Mouse (Mus musculus): ENCODE results near the gene Npy4r.

The Npy4r gene

DNA sequence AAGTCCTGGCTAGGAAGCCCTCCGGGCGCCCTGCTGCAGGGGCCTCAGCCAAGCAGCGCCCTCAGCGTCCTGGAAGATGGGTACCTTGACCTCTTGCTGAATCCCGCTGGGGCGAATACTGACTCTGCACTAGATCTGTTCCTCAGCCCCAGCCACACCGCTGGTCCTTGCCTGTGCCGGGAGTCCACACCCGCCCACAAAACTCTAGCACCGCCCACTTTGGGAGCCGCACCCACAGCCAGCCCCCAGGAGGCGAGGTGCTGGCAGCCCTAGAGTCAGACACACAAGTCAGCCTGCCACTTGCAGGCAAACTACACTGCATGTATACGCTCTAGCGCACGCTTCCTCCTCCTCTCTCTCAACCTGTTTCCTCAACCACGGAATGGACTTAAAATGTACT, at the start of gene Npy4r:
Npy4r (minus strand) TSS at position 148 of the 400 bp plus-strand sequence.
- no peak for DNase-seq

DNA sequence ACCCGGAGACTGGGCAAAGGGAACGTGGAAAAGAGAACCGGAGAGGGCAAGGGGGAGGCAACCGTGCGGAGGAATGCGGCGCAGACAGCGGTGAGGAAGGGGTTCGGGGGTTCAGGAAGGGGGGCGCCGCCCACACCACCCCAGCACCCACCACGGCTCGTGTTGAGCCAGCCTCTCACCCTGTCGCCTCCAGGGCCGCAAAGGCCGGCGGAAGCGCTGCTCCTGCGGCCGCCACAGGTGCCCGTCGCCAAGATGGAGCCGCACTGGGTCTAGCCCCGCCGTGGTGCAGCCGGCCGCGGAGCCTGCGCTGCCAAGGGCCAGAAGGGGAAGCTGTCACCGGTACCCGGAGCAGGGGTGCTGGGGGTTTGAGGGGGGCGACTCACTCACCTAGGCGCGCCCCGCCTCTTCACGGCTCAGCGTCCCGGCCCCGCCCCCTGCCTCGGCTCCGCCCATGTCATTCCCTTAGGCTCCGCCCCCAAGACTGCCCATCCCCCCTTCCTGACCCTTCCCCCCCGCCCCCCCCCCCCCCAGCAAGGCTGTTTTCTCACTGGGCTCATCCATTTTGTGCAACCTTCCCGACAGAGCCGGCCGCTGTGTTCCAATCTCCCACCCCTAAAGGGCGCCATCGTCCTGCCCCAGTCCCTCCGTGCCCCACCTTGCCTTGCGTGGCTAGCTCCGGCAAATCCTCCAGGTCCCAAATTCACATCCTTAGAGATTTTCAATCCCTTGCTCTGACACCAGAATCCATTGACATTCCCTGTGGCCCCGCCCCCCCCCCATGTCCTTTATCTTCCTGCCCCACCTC, 49.1 kb upstream of the Npy4r start, which contains the start of gene Gprin2:
Gprin2 (minus strand) TSS at position 423 of the 805 bp plus-strand sequence.
- peak; percentile 66 to 80 for DNase-seq

DNA sequence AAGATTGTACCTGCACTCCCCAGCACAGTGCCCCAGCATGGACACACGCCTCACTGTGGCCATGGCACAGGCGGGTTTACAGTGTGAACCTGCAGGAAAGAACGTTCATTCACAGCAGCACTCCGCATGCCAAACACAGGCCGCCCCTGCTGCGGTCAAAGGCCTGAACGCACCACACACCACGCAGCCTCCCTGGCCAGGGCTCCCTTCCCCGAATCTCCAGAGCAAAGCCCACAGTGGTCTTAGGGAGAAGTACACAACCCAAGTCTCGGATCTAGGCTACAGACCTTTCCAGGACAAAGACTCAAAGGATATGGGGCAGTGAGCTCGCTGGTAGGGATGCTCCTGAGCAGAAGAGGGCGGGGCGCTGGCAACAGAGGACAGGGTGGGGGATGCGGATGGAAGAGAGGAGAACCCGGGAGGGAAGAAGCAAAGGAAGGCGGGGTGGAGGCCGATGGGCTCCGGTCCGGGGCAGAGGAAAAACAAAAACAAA, 48.5 kb upstream of the Npy4r start:
- DNase-seq = peak; percentile 61 to 74

DNA sequence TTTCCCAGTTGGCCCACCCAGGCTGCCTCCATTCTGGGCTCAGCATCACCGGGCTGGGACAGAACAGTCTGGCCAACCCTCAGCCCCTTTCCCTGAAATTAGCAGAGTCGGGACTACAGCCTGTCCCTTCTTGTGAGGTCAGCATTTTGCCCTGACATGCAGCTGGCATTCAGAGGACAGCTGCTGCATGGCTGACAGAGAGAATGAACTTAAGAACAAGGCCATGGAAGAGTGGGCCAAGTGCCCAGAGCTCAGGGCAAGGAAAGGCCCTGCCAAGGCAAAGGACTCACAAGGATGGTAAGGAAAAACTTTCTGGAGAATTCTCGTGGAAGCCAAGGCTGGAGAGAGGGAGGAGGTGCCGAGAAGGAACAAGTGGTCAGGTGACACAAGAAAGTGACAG, 44.4 kb upstream of the Npy4r start:
- DNase-seq = no peak

GRCm38 (mm10) chr14:34195466-34195865, 43.2 kb upstream of the Npy4r start:
- DNase-seq = peak; percentile 64 to 69

DNA sequence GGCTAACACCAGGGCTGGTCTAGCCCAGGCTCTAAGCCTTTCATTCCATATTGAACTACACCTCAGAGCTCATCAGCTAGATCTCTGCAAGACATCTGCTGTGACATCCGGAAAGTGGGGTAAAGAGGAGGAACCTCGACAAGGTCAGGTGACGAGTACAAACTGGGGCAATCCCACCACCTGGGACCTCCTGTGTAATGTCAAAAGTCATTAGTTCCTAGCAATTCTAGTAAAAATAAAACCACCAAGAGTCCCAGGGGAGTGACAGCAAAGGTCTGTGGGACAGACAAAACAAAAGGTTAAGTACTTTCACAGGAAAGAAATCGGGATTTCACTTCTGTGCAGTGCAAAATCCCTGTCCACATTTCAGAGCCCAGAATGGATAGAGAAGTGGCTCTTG, 41.6 kb upstream of the Npy4r start:
- no peak for DNase-seq

- DNase-seq = no peak
These were observed 38.1 kb upstream of the Npy4r start for GRCm38 (mm10) chr14:34190361-34190760.

GRCm38 (mm10) chr14:34188629-34189028, 36.3 kb upstream of the Npy4r start:
- peak in 1 of 2 experiments; percentile 68 for DNase-seq

GRCm38 (mm10) chr14:34183101-34183500, 30.8 kb upstream of the Npy4r start:
- DNase-seq = no peak

- DNase-seq = no peak
These were observed 27.1 kb upstream of the Npy4r start for GRCm38 (mm10) chr14:34179351-34179750.

DNA sequence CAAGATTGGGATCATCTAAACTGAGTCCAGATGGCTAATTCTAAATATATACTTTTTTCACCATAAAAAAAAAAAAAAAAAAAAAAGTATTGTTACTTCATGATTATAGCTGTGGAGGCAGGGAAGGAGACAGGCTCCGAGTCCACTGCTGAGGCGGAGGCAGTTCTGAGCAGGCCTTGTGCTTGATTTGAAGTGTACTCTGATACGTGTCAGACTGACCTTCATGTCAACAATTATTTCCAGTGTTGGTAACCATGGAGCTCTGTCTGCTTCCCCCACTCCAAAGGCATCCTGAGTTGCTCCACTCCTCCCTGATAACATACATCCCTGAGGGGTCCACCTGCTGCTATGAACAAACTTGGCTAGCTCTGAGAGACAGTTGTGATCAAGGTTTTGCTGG, 18.8 kb upstream of the Npy4r start:
- no peak for DNase-seq

DNA sequence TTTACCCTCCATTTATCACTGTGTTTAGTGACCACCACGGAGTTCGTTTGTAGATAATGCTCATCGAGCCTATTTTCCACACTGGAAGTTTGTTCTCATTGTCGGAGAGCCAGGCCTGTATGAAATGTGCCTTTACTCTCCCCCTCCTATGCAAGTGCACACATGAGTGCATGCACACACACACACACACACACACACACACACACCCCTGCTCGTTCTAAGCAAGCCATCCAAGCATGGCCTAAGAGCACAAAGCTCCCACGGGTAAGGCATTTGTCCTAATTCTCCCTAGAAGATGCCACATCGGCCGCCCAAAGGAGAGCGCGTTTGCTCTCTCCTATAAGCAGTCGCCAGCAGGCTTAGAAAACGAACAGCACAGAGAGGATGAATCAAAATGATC, 3.5 kb upstream of the Npy4r start:
- DNase-seq = no peak

GRCm38 (mm10) chr14:34154601-34155337, 2.5 kb upstream of the Npy4r start:
- DNase-seq = peak; percentile 80 to 87

- DNase-seq = no peak
These were observed 9.4 kb downstream of the Npy4r start for GRCm38 (mm10) chr14:34142915-34143314.

DNA sequence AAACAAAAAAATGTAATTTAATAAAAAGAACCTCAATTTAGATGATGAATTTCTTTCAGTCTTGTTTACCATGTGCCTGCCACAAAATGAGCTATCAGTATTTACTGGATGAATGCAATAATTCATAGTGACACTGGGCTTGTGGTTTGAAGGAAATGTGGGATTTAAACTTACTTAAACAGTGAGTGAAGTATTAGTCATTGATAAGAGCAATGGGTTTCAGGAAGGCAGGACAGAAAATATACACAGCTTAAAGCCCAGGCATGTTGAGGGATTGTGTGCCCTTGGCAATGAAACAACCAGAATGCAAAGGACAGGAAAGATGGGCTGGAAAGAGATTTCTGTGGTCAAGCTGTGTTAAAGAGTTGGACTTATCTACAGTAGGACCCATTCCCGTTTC, 10.0 kb downstream of the Npy4r start:
- no peak for DNase-seq

GRCm38 (mm10) chr14:34139671-34140664, 12.3 kb downstream of the Npy4r start:
- DNase-seq = no peak

- DNase-seq = no peak
These were observed 16.9 kb downstream of the Npy4r start for GRCm38 (mm10) chr14:34135391-34135790.

DNA sequence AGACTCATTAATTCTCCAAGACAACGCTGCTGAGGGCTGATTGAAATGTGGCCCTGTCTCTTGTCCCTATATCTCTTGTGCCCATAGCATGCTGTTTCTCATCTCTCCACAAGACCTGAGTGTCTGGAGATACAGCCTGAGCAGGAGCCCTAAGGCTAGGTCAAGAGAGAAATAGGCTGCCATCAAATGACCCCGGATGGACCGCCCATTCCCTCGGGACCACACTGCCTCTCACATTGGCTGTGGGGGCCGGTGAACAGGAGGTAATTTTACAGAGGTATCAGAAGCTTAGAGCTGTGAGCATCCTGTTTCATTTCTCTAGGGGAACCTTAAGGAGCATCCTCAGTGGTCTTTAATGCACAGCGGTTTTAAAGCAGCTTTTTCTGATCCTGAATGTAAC, 21.1 kb downstream of the Npy4r start:
- no peak for DNase-seq

DNA sequence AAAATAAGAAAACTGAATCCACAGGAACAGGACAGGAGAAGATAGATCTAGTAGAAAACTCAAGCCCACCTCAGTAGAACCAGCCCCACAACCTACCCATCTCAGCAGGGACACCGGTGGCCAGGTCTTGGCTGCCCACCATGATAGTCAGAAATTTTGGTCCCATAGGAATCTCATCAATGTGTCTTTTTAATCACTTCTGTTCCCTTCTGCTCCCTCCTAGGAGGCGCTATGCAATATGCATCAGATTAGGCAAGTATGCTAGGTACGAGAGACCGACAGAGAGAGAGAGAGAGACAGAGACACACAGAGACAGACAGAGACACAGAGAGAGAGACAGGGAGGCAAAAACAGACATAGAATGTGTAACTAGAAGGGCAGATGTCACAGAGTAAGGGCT, 30.6 kb downstream of the Npy4r start:
- DNase-seq = no peak

GRCm38 (mm10) chr14:34120923-34121351, 31.4 kb downstream of the Npy4r start:
- DNase-seq = no peak

GRCm38 (mm10) chr14:34120016-34120910, 32.0 kb downstream of the Npy4r start:
- no peak for DNase-seq

Data from cerebellum, postnatal 14 days (tissue).